Mouse (Mus musculus) kidney, adult 9 months (tissue): ENCODE results near the gene Gm826.

Experiments used
- DNase-seq: peaks from one replicate; pipeline ENCODE4 v3.0.0; 2022

Gene Gm826

GRCm38 (mm10) chr2:160267828-160268453 is 66.0 kb downstream of the Gm826 start:
- no peak for DNase-seq

- DNase-seq: no peak
Observed at GRCm38 (mm10) chr2:160263861-160264260, 70.1 kb downstream of the Gm826 start.

GRCm38 (mm10) chr2:160261538-160261937 is 72.4 kb downstream of the Gm826 start:
- no peak for DNase-seq
